Mouse (Mus musculus): ENCODE data around the gene Gm17067. TPM values are rescaled to one million over a fixed set of nuclear protein-coding genes. Genes with fewer than 3 reads are reported as not detected.
A peak's percentile ranks its signal among the peaks of the same experiment; 100 is the strongest.
"Not testable (repeated sequence)": the region's sequence is repeated elsewhere in the genome, so short reads cannot be mapped to it uniquely, and the experiment has no call there.

The Gm17067 gene
- not detected in 2 replicates for polyA plus RNA-seq (2012; rRNA removed)

DNA sequence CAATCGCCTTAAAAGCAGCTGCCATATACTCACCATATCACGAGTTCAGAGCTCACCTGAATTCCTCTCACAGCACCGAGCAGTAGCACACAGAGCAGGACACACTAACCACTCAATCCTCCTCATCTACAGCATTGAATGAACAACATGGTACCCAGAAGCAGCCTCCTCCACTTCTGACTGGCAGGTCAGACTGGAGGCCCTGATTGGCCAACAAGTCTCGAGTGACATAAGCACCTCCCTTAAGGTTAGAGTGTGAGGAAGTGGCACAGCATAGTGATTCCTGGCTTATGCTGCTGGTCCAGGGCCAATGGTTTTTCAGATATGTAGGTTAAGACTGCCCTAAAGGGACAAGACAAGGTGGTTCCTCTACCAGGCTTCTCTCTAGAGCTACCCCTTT is at the start of gene Gm17067:
Gene Gm17067 (minus strand): TSS at position 101 of the 400 bp plus-strand sequence.
- not testable (repeated sequence) for DNase-seq (ENCODE audit: low spot score)

GRCm38 (mm10) chr7:42749836-42750235 is 23.0 kb upstream of the Gm17067 start:
- no peak for DNase-seq (ENCODE audit: low spot score)

- no peak for DNase-seq (ENCODE audit: low spot score)
Observed at GRCm38 (mm10) chr7:42738536-42739210, 11.9 kb upstream of the Gm17067 start.

DNA sequence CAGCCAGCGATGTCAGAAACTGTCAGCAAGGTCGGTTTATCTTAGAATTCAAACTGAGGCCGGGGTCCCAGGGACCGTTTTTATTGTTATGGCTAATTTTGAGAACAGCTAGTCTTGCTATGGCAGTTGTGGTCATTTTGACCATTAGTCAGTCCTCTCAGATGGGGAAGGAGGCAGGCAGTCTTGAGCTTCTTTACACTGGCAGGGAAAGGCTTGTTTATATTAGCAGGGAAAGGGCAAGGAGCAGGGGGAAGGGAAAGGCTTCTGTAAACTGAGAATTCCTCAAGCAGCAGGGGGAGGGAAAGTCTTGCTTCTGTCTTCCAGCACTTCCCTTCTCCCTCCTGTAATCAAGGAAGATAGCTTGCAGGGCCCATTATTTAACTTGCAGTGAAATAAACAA is 33.6 kb downstream of the Gm17067 start:
- DNase-seq (ENCODE audit: low spot score) = not testable (repeated sequence)

DNA sequence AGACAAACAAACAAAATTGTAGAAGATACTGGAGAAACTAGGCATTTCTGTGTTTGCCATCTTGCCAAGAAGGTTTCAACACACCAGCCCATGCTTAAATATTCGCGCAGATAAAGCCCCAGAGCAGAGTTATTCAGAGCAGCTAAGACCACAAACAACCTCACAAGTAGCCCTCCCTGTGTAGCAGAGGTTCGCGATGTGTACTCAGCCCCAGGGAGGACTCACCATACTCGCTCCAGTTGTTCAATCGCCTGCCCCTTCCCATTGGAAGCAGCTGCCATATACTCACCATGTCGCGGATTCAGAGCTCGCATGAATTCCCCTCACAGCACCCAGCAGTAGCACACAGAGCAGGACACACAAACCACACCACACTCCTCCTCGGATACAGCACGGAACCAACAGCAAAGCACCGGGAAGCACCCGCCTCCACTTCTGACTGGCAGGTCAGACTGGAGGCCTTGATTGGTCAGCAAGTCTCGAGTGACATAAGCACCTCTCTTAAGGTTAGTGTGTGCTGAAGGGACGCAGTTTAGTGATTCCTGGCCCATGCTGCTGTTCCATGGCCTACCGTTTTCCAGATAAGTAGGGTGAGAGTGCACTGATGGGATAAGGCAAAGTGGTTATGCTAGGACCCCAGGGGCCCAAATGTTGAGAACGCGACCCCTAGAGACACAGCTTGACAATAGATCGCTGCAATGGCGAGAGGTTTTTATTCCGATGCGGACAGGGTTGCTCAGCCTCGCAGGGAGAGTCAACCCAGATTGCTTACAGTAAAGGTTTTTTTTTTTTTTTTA is 34.3 kb downstream of the Gm17067 start, which contains the start of gene Zfp975:
Gene Zfp975 (minus strand): TSS at position 381 of the 797 bp plus-strand sequence.
- peak; percentile 64 for DNase-seq (ENCODE audit: low spot score)

- DNase-seq (ENCODE audit: low spot score) = not testable (repeated sequence)
Observed at GRCm38 (mm10) chr7:42680081-42680480, 46.7 kb downstream of the Gm17067 start.

DNA sequence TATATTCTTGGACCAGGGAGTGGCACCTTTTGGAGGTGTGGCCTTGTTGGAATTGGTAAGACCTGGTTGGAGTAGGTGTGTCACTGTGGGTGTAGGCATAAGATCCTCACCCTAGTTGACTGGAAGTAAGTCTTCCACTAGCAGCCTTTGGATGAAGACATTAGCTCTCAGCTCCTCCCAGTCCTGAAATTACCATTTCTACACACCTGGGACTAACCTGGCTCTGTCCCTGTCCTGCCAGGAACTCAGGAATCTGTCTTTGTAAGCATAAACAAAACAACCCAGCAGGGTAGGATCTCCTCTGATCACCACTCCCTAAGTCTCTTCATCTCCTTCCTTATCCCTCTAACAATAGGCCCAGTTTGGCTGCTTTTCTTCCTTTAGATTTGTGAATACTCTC is 47.2 kb downstream of the Gm17067 start:
- not testable (repeated sequence) for DNase-seq (ENCODE audit: low spot score)

GRCm38 (mm10) chr7:42660140-42660539 is 66.7 kb downstream of the Gm17067 start:
- DNase-seq (ENCODE audit: low spot score) = not testable (repeated sequence)

Other genes starting within 250 kb of the Gm17067 start
- 9.0 and 10.0 TPM in 2 replicates for gene Zfp141, start 221.3 kb downstream of the Gm17067 start, polyA plus RNA-seq (2012; rRNA removed)
- not detected in 2 replicates for gene Gm21028, start 148.4 kb downstream of the Gm17067 start, polyA plus RNA-seq (2012; rRNA removed)
- gene Zfp977, start 134.5 kb downstream of the Gm17067 start, polyA plus RNA-seq (2012; rRNA removed) = 1.5 and 1.6 TPM in 2 replicates
- 3.0 and 3.1 TPM in 2 replicates for gene Zfp976, start 84.4 kb downstream of the Gm17067 start, polyA plus RNA-seq (2012; rRNA removed)
- 4.6 and 4.8 TPM in 2 replicates for gene Zfp975, start 34.3 kb downstream of the Gm17067 start, polyA plus RNA-seq (2012; rRNA removed)
- gene Vmn2r62, start 66.5 kb upstream of the Gm17067 start, polyA plus RNA-seq (2012; rRNA removed) = not detected in 2 replicates
- gene Gm2381, start 140.2 kb upstream of the Gm17067 start, polyA plus RNA-seq (2012; rRNA removed) = not detected in 2 replicates
- gene Vmn2r63, start 206.8 kb upstream of the Gm17067 start, polyA plus RNA-seq (2012; rRNA removed) = not detected in 2 replicates